Mouse (Mus musculus) lung, postnatal 0 days (tissue): ENCODE results near the gene Naa30. TPM values are rescaled to one million over a fixed set of nuclear protein-coding genes. Genes with fewer than 3 reads are reported as not detected.

Source experiments
- ATAC-seq: fragments of 200-750 bp; cut with Nextera tagmentation; 2 replicates; pipeline ENCODE4 v1.8.0; 2017; ENCODE audit warnings: moderate library complexity
- DNase-seq: peaks from one replicate; pipeline ENCODE4 v3.0.0-alpha.2; 2016; ENCODE audit warnings: low spot score
- H3K27ac ChIP-seq: fragments of 300-500 bp; sonication (generic); 2 replicates; pipeline ENCODE4 v1.5.1; 2014; ENCODE audit warnings: antibody characterized with exemption, mild to moderate bottlenecking, low read length, mixed read lengths
- H3K27me3 ChIP-seq: fragments of 300-500 bp; sonication (generic); replicated peaks from 2 replicates; pipeline ENCODE4 v1.6.1; 2014; ENCODE audit warnings: low read length, mixed read lengths; ENCODE audit not compliant: insufficient read depth
- H3K36me3 ChIP-seq: fragments of 300-500 bp; sonication (generic); 2 replicates; pipeline ENCODE4 v1.6.1; 2014; ENCODE audit warnings: low read length, mixed read lengths; ENCODE audit not compliant: insufficient read depth
- H3K4me1 ChIP-seq: fragments of 300-500 bp; sonication (generic); 2 replicates; pipeline ENCODE4 v1.6.1; 2014; ENCODE audit warnings: antibody characterized with exemption, low read depth, low read length, mixed read lengths; ENCODE audit not compliant: insufficient read depth
- H3K4me2 ChIP-seq: fragments of 300-500 bp; sonication (generic); replicated peaks from 2 replicates; pipeline ENCODE4 v1.6.1; 2014; ENCODE audit warnings: low read depth, mild to moderate bottlenecking, low read length, moderate library complexity, mixed read lengths
- H3K4me3 ChIP-seq: fragments of 300-500 bp; sonication (generic); 2 replicates; pipeline ENCODE4 v1.5.1; 2014; ENCODE audit warnings: low read depth, low read length
- H3K9ac ChIP-seq: fragments of 300-500 bp; sonication (generic); replicated peaks from 2 replicates; pipeline ENCODE4 v1.6.1; 2014; ENCODE audit warnings: low read depth, mild to moderate bottlenecking
- H3K9me3 ChIP-seq: fragments of 300-500 bp; sonication (generic); 2 replicates; pipeline ENCODE4 v1.6.1; 2016; ENCODE audit warnings: low read length, mixed read lengths
- CTCF ChIP-seq: IDR thresholded peaks from 2 replicates; pipeline ENCODE4 v1.5.1; 2016; ENCODE audit warnings: antibody characterized with exemption, mild to moderate bottlenecking
- EP300 ChIP-seq: IDR thresholded peaks from 2 replicates; pipeline ENCODE4 v1.6.1; 2016; ENCODE audit warnings: antibody characterized with exemption, mild to moderate bottlenecking, control low read depth
- WGBS: fragments of 180-500 bp; shearing (Covaris S2); extraction: QIAGEN DNeasy Blood & Tissue Kit; methylation state at CpG from one replicate; pipeline ENCODE4 v1.1.7; 2014; 5-methylcytosine and 5-hydroxymethylcytosine counted together
- polyA plus RNA-seq: library from polyadenylated mRNA; unstranded; fragments of >200 nt; fragmentation: Nextera tagmentation; extraction: Ambion mirVana; gene quantifications from 2 replicates; pipeline ENCODE4 v1.2.1, GENCODE M21; 2015

Naa30 gene
- polyA plus RNA-seq, 1 experiment from 2014 or later, result 6.2 TPM

GRCm38 (mm10) chr14:49221771-49222170 is 49.7 kb downstream of the Naa30 start:
- TF ChIP-seq CTCF (no peak), EP300 (no peak)
- DNase-seq, result no peak
- 82% methylated on average over 2 of the region's 2 CpGs for WGBS

GRCm38 (mm10) chr14:49226471-49226870 is 54.4 kb downstream of the Naa30 start:
- H3K36me3 ChIP-seq, result no peaks in the 10 kb centered on the region
- no peak overlapping the region for H3K4me3 ChIP-seq
- no peak overlapping the region for H3K27ac ChIP-seq
- no peaks in the 10 kb centered on the region for H3K4me1 ChIP-seq
- H3K9ac ChIP-seq, result no peak overlapping the region
- TF ChIP-seq EP300, result no peak
- no peak for TF ChIP-seq CTCF
- H3K27me3 ChIP-seq, result no peaks in the 10 kb centered on the region
- ATAC-seq (no peak), DNase-seq (no peak)
- WGBS, result 78% methylated on average over 7 of the region's 7 CpGs
- no peaks in the 10 kb centered on the region for H3K9me3 ChIP-seq
- no peak overlapping the region for H3K4me2 ChIP-seq

More at GRCm38 (mm10) chr14:49221771-49222170, 49.7 kb downstream of the Naa30 start:
- H3K4me1 ChIP-seq, result no peaks in the 10 kb centered on the region
- H3K27ac ChIP-seq, result no peak overlapping the region
- no peaks in the 10 kb centered on the region for H3K36me3 ChIP-seq
- no peaks in the 10 kb centered on the region for H3K27me3 ChIP-seq
- H3K4me3 ChIP-seq, result no peak overlapping the region
- no peak for ATAC-seq
- no peaks in the 10 kb centered on the region for H3K9me3 ChIP-seq
- H3K4me2 ChIP-seq, result no peak overlapping the region
- H3K9ac ChIP-seq, result no peak overlapping the region

DNA sequence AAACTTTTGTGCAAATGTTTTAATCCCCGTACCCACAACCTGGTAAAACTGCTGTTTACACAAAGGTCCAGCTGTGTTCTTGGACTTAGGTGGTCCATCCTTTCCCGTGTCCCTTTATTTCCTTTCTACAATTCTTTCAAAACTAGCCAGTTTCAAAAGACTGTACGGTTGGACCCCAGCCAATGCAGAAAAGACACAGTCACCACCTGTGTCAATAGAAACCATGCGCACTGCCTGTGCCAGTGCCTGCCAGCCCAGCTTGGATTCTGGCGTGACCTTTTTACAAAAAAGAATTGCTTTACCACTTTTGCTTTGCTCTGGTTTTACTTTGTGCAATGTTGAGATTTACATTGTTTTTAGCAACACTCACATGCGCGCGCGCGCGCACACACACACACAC is 55.0 kb downstream of the Naa30 start:
- no peaks in the 10 kb centered on the region for H3K4me1 ChIP-seq
- WGBS, result 67% methylated on average over 11 of the region's 11 CpGs
- H3K36me3 ChIP-seq, result no peaks in the 10 kb centered on the region
- no peaks in the 10 kb centered on the region for H3K9me3 ChIP-seq
- no peak overlapping the region for H3K4me2 ChIP-seq
- no peaks in the 10 kb centered on the region for H3K27me3 ChIP-seq
- H3K27ac ChIP-seq, result no peak overlapping the region
- ATAC-seq (0 out of 2 replicates have a peak, but pooled peaks have one; percentile 34), DNase-seq (peak; percentile 34)
- no peak overlapping the region for H3K9ac ChIP-seq
- TF ChIP-seq CTCF (no peak), EP300 (no peak)
- H3K4me3 ChIP-seq, result no peak overlapping the region

DNA sequence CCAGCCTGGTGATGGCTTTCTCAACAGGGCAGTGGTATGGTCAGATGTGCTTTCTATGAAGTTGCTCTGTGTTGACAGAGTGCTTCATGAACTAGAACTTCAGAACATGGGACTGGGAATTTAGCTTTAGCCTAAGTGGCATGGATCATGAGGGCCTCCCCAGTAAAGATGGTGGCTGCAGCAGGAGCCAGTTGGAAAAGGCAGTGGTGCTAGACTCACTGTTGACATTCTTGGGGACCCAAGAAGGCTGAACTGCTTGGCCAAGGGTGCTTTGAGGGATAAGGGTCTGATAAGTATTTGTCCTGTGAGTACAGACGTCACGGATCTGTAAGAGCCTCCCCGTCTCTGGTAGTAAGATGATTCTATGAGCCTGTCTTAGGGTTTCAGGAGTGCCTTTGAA is 59.8 kb downstream of the Naa30 start:
- ATAC-seq (peak; percentile 88), DNase-seq (peak; percentile 65)
- Histone ChIP-seq H3K4me2 (no peak overlapping the region), H3K4me3 (no peak overlapping the region), H3K9ac (no peak overlapping the region), H3K9me3 (no peaks in the 10 kb centered on the region), H3K36me3 (no peaks in the 10 kb centered on the region), H3K27me3 (no peaks in the 10 kb centered on the region), H3K4me1 (no peaks in the 10 kb centered on the region), H3K27ac (no peak overlapping the region)
- TF ChIP-seq EP300 (peak; percentile 51), CTCF (no peak)
- 42% methylated on average over 3 of the region's 3 CpGs for WGBS

DNA sequence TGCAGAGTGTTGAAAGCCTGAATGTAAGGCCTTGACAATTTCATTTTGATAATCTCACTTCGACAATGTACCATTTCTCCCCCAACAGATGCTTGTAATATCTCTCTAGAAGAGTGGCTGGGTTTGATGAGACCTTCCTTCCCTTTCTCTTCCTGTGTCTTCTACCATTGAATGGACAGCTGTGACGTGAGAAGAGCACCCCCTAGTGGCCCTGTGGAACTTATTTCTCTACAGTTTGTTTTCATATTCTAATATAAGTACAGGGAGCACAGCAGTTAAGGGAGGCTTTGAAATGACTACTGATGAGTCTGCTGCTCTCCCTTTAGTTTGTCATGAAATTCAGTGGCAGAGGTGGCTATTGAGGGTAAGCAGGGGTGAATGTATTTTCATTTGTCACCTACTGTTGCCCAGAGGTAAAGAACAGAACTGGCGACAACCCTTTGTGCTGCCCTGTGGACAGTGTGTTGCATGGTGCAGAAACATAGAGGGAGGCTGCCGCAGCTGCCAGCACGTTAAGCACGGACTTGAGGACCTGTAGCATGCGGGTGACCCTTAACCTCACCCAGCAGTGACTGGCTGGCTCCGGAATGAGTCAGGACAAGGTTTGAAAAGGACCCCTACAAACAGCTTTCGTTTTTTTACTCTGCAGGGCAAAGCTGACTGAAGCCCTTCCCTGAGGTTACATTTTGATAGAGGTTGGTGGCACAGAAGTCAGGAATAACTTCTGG is 62.9 kb downstream of the Naa30 start:
- DNase-seq (peak; percentile 87), ATAC-seq (no peak)
- WGBS, result 37% methylated on average over 9 of the region's 9 CpGs
- Histone ChIP-seq H3K27me3 (no peaks in the 10 kb centered on the region), H3K9ac (no peak overlapping the region), H3K9me3 (no peaks in the 10 kb centered on the region), H3K4me1 (no peaks in the 10 kb centered on the region), H3K36me3 (no peaks in the 10 kb centered on the region), H3K27ac (no peak overlapping the region), H3K4me3 (no peak overlapping the region), H3K4me2 (no peak overlapping the region)
- peak; percentile 87 for TF ChIP-seq CTCF
- no peak for TF ChIP-seq EP300

- ATAC-seq (peak; percentile 37; the same call in 1 of the 2 replicates), DNase-seq (peak; percentile 82)
- Histone ChIP-seq H3K4me3 (no peak overlapping the region), H3K9me3 (no peaks in the 10 kb centered on the region), H3K9ac (no peak overlapping the region), H3K4me2 (no peak overlapping the region), H3K27me3 (no peaks in the 10 kb centered on the region), H3K36me3 (no peaks in the 10 kb centered on the region), H3K27ac (no peak overlapping the region), H3K4me1 (no peaks in the 10 kb centered on the region)
- 28% methylated on average over 11 of the region's 11 CpGs for WGBS
- peak; percentile 91 for TF ChIP-seq CTCF
- no peak for TF ChIP-seq EP300
Observed at GRCm38 (mm10) chr14:49238206-49238605, 66.2 kb downstream of the Naa30 start.

Other genes with a start within 250 kb of the Naa30 start
- gene Ap5m1, start 106.1 kb upstream of the Naa30 start, polyA plus RNA-seq, result 17.9 and 18.1 TPM in 2 replicates
- 26.7 and 28.6 TPM in 2 replicates for gene Exoc5, start 105.6 kb upstream of the Naa30 start, polyA plus RNA-seq
- 0.13 and 0.19 TPM in 2 replicates for gene ccdc198, start 73.2 kb downstream of the Naa30 start, polyA plus RNA-seq